13 mouse cellular contexts compared by ENCODE assay signal in genomic region chr3:101396061-101396460, GRCm38 (mm10). TPM values are rescaled to one million over a fixed set of nuclear protein-coding genes. Genes with fewer than 3 reads are reported as not detected.
DNase-seq lines count a peak whose midpoint lies in the region; ATAC-seq and TF ChIP-seq lines count a peak whose summit lies in the region.
"Had no signal": no experiment of that assay in that cellular context is flagged by ENCODE, and none has a peak within 500 bp of the region (broad histone marks: within the 10 kb centered on the region; RNA-seq: fewer than 3 reads in every experiment).

No protein-coding gene starts in this region.

- no peaks in the 10 kb centered on the region; the same call in 1 of the 2 replicates for H3K36me3 ChIP-seq in heart, embryonic 14.5 days (ENCODE audit: control insufficient read depth, insufficient read depth, low read length)
- no peaks in the 10 kb centered on the region for H3K36me3 ChIP-seq in stomach, embryonic 14.5 days (ENCODE audit: control insufficient read depth, insufficient read depth, low read length)
- H3K36me3 ChIP-seq in stomach, postnatal 0 days (ENCODE audit: control insufficient read depth, insufficient read depth, low read length) = no peaks in the 10 kb centered on the region
- no peaks in the 10 kb centered on the region for H3K36me3 ChIP-seq in limb, embryonic 11.5 days (ENCODE audit: control insufficient read depth, insufficient read depth, low read length)
- H3K36me3 ChIP-seq: midbrain, embryonic 12.5 days had no signal

- no peak for DNase-seq in heart, adult 18-20 months
- no peak for DNase-seq in stomach, postnatal 0 days (ENCODE audit: low spot score)
- DNase-seq in limb, embryonic 11.5 days (ENCODE audit: low spot score) = peak; percentile 46
- no peak for DNase-seq in spleen, adult 18-20 months
- no peak for DNase-seq in urinary bladder, adult 18-20 months (ENCODE audit: low spot score in 2 of 2)
- DNase-seq: adrenal gland, adult 8-10 months; cerebellum, adult 2 months; kidney, postnatal 14 days had no signal

- H3K4me3 ChIP-seq in heart, embryonic 14.5 days (ENCODE audit: control insufficient read depth in 1 of 2, insufficient read depth in 1 of 2, low read depth in 1 of 2, low read length in 2 of 2) = no peak overlapping the region
- no peak overlapping the region for H3K4me3 ChIP-seq in stomach, embryonic 14.5 days (ENCODE audit: low read depth, low read length)
- no peak overlapping the region for H3K4me3 ChIP-seq in stomach, postnatal 0 days (ENCODE audit: low read depth, low read length)
- no peak overlapping the region for H3K4me3 ChIP-seq in limb, embryonic 11.5 days (ENCODE audit: low read depth, low read length)
- H3K4me3 ChIP-seq: midbrain, embryonic 12.5 days had no signal

- H3K9ac ChIP-seq in heart, embryonic 14.5 days (ENCODE audit: low read length) = no peak overlapping the region
- no peak overlapping the region for H3K9ac ChIP-seq in stomach, embryonic 14.5 days (replicated peaks; ENCODE audit: low read depth, low read length)
- no peak overlapping the region for H3K9ac ChIP-seq in stomach, postnatal 0 days (ENCODE audit: low read length)
- H3K9ac ChIP-seq in limb, embryonic 11.5 days (ENCODE audit: low read length) = peak overlapping the region; percentile 47
- H3K9ac ChIP-seq: midbrain, embryonic 12.5 days had no signal

- WGBS in heart, embryonic 14.5 days = 42% methylated on average over 3 of the region's 3 CpGs
- WGBS in stomach, embryonic 14.5 days = 75% methylated on average over 3 of the region's 3 CpGs
- WGBS in stomach, postnatal 0 days = 73% methylated on average over 3 of the region's 3 CpGs
- 63% methylated on average over 3 of the region's 3 CpGs for WGBS in limb, embryonic 11.5 days

- ATAC-seq in heart, embryonic 14.5 days (ENCODE audit: insufficient number of reproducible peaks, insufficient read depth, low FRiP score, low read depth) = no peak
- no peak for ATAC-seq in stomach, embryonic 14.5 days (ENCODE audit: insufficient number of reproducible peaks, insufficient read depth, low FRiP score, low read depth)
- no peak for ATAC-seq in stomach, postnatal 0 days (ENCODE audit: low FRiP score, low TSS enrichment)
- ATAC-seq in limb, embryonic 11.5 days (ENCODE audit: insufficient number of reproducible peaks, low FRiP score, low TSS enrichment, low read depth) = no peak
- ATAC-seq: lung, postnatal 0 days had no signal

- H3K27ac ChIP-seq in heart, embryonic 14.5 days (replicated peaks in 1 of 2; ENCODE audit: control insufficient read depth in 1 of 2, insufficient read depth in 1 of 2, low read depth in 2 of 2, low read length in 2 of 2) = peak overlapping the region; percentile 78 to 87; a peak in 3 of 4 replicates
- peak overlapping the region; percentile 73; the same call in 1 of the 2 replicates for H3K27ac ChIP-seq in stomach, embryonic 14.5 days (ENCODE audit: low read length)
- no peak overlapping the region for H3K27ac ChIP-seq in stomach, postnatal 0 days (replicated peaks)
- peak overlapping the region; percentile 100 for H3K27ac ChIP-seq in limb, embryonic 11.5 days (replicated peaks; ENCODE audit: low read depth, low read length)
- H3K27ac ChIP-seq: midbrain, embryonic 12.5 days had no signal

- peaks cover 63 to 74% of the 10 kb centered on the region in 2 experiments for H3K4me1 ChIP-seq in heart, embryonic 14.5 days (ENCODE audit: control insufficient read depth in 2 of 2, insufficient read depth in 2 of 2, low read length in 2 of 2)
- H3K4me1 ChIP-seq in stomach, embryonic 14.5 days (ENCODE audit: control insufficient read depth, insufficient read depth, low read length) = peaks cover 73% of the 10 kb centered on the region
- H3K4me1 ChIP-seq in stomach, postnatal 0 days (replicated peaks; ENCODE audit: control insufficient read depth, insufficient read depth) = peaks cover 21% of the 10 kb centered on the region
- H3K4me1 ChIP-seq in limb, embryonic 11.5 days (ENCODE audit: control insufficient read depth, insufficient read depth, low read length) = peaks cover 85% of the 10 kb centered on the region

- TF ChIP-seq EP300 in stomach, postnatal 0 days (optimal IDR thresholded peaks at IDR 0.05) = no peak

- no peak for TF ChIP-seq CTCF in stomach, postnatal 0 days (IDR thresholded peaks at IDR 0.05; ENCODE audit: low read depth)

- peak overlapping the region; percentile 37; the same call in 1 of the 2 replicates for H3K4me2 ChIP-seq in heart, embryonic 14.5 days (ENCODE audit: low read length)
- no peak overlapping the region for H3K4me2 ChIP-seq in stomach, embryonic 14.5 days (replicated peaks; ENCODE audit: low read depth, low read length)
- H3K4me2 ChIP-seq in stomach, postnatal 0 days (replicated peaks; ENCODE audit: low read depth) = no peak overlapping the region
- H3K4me2 ChIP-seq in limb, embryonic 11.5 days (ENCODE audit: low read depth, severe bottlenecking) = peak overlapping the region; percentile 35; the same call in 1 of the 2 replicates
- H3K4me2 ChIP-seq: midbrain, embryonic 12.5 days had no signal

- no peaks in the 10 kb centered on the region for H3K27me3 ChIP-seq in heart, embryonic 14.5 days (ENCODE audit: control insufficient read depth, insufficient read depth, low read length)
- H3K27me3 ChIP-seq in stomach, embryonic 14.5 days (ENCODE audit: control insufficient read depth, insufficient read depth, low read length) = no peaks in the 10 kb centered on the region
- H3K27me3 ChIP-seq in stomach, postnatal 0 days (ENCODE audit: control insufficient read depth, insufficient read depth, low read length) = no peaks in the 10 kb centered on the region
- no peaks in the 10 kb centered on the region for H3K27me3 ChIP-seq in limb, embryonic 11.5 days (ENCODE audit: control insufficient read depth, insufficient read depth, low read length)

- no peaks in the 10 kb centered on the region for H3K9me3 ChIP-seq in heart, embryonic 14.5 days (ENCODE audit: control insufficient read depth, low read length)
- H3K9me3 ChIP-seq in stomach, embryonic 14.5 days (ENCODE audit: control insufficient read depth, low read depth, low read length) = no peaks in the 10 kb centered on the region
- H3K9me3 ChIP-seq in stomach, postnatal 0 days (ENCODE audit: control insufficient read depth, low read length) = no peaks in the 10 kb centered on the region
- no peaks in the 10 kb centered on the region for H3K9me3 ChIP-seq in limb, embryonic 11.5 days (ENCODE audit: control insufficient read depth, low read length)
- H3K9me3 ChIP-seq: G1E; midbrain, embryonic 12.5 days had no signal

RNA-seq across cellular contexts. Expression of gene Igsf3, which starts 19.2 kb away (rescaled TPM):
- 25.5 and 28.1 TPM in 2 replicates for polyA plus RNA-seq in heart, embryonic 14.5 days (2014; fragmentation: Nextera tagmentation; extraction: Ambion mirVana)
- total RNA-seq in heart, adult 18-20 months (2021) = 10 to 100 TPM; 10.5 to 10.6 TPM
- polyA plus RNA-seq in stomach, embryonic 14.5 days (2014; fragmentation: Nextera tagmentation; extraction: Ambion mirVana) = 30.0 and 30.7 TPM in 2 replicates
- 12.4 and 13.6 TPM in 2 replicates for polyA plus RNA-seq in stomach, postnatal 0 days (2015; fragmentation: Nextera tagmentation; extraction: Ambion mirVana)
- polyA plus RNA-seq in limb, embryonic 11.5 days (2014; fragmentation: Nextera tagmentation; extraction: Ambion mirVana) = 57.5 and 60.1 TPM in 2 replicates

Comparison
In these comparisons a context has a peak if more than half of its experiments do, and no peak if none do; other contexts are left out.
1. H3K4me2 ChIP-seq: peak in heart, embryonic 14.5 days (single experiment) and limb, embryonic 11.5 days (single experiment); none in stomach, embryonic 14.5 days (single experiment) and stomach, postnatal 0 days (single experiment).